Mouse (Mus musculus) limb, embryonic 10.5 days (tissue): ENCODE measurements around the gene Foxa1. TPM values are rescaled to one million over a fixed set of nuclear protein-coding genes. Genes with fewer than 3 reads are reported as not detected.

Source experiments
- DNase-seq: peaks from one replicate; pipeline ENCODE4 v3.0.0-alpha.2; 2017; ENCODE audit warnings: low spot score
- H3K27ac ChIP-seq: fragments of 300-500 bp; sonication (generic); 2 replicates; pipeline ENCODE4 v1.5.1; 2016; ENCODE audit warnings: mild to moderate bottlenecking
- H3K27me3 ChIP-seq: fragments of 300-500 bp; sonication (generic); 2 replicates; pipeline ENCODE4 v1.6.1; 2016; ENCODE audit warnings: low read depth, mild to moderate bottlenecking; ENCODE audit not compliant: poor library complexity, severe bottlenecking
- H3K36me3 ChIP-seq: fragments of 300-500 bp; sonication (generic); 2 replicates; pipeline ENCODE4 v1.6.1; 2016; ENCODE audit warnings: mild to moderate bottlenecking, moderate library complexity
- H3K4me1 ChIP-seq: fragments of 300-500 bp; sonication (generic); 2 replicates; pipeline ENCODE4 v1.6.1; 2016
- H3K4me3 ChIP-seq: fragments of 300-500 bp; sonication (generic); 2 replicates; pipeline ENCODE4 v1.5.1; 2016; ENCODE audit warnings: mild to moderate bottlenecking, moderate library complexity
- H3K9me3 ChIP-seq: fragments of 300-500 bp; sonication (generic); replicated peaks from 2 replicates; pipeline ENCODE4 v1.6.1; 2016; ENCODE audit warnings: mild to moderate bottlenecking
- WGBS: fragments of 180-500 bp; shearing (Covaris S2); methylation state at CpG from one replicate; pipeline ENCODE4 v1.1.7; 2016; 5-methylcytosine and 5-hydroxymethylcytosine counted together
- polyA plus RNA-seq: library from polyadenylated mRNA; unstranded; fragments of >200 nt; fragmentation: Nextera tagmentation; extraction: Ambion mirVana; gene quantifications from 2 replicates; pipeline ENCODE4 v1.2.1, GENCODE M21; 2016

Foxa1 gene
- polyA plus RNA-seq, 1 experiment from 2014 or later: not detected

DNA sequence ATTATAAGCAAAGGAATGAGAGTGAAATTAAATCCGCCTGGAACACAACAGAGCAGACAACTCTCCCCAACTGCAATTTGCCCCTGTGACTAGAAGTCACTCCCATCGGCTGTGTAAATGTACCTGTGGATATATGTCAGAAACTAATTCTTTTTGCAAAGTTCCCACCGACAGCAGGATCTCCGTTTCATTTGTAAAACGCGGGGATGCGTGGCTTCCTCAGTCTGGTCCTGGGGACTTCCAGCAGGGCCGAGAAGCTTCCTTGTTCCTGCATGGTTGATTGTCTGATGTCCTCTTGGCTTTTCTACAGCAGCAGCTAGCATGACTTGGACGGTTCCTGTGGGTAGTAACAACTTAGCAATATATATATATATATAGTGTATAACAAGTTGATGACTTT lies 1.2 kb upstream of the Foxa1 start:
- no peaks in the 10 kb centered on the region for H3K9me3 ChIP-seq
- WGBS: 2% methylated on average over 9 of the region's 9 CpGs
- DNase-seq: no peak
- H3K4me1 ChIP-seq: peaks cover 41% of the 10 kb centered on the region
- no peak overlapping the region for H3K4me3 ChIP-seq
- no peaks in the 10 kb centered on the region for H3K36me3 ChIP-seq
- no peak overlapping the region for H3K27ac ChIP-seq
- peaks cover 100% of the 10 kb centered on the region for H3K27me3 ChIP-seq

DNA sequence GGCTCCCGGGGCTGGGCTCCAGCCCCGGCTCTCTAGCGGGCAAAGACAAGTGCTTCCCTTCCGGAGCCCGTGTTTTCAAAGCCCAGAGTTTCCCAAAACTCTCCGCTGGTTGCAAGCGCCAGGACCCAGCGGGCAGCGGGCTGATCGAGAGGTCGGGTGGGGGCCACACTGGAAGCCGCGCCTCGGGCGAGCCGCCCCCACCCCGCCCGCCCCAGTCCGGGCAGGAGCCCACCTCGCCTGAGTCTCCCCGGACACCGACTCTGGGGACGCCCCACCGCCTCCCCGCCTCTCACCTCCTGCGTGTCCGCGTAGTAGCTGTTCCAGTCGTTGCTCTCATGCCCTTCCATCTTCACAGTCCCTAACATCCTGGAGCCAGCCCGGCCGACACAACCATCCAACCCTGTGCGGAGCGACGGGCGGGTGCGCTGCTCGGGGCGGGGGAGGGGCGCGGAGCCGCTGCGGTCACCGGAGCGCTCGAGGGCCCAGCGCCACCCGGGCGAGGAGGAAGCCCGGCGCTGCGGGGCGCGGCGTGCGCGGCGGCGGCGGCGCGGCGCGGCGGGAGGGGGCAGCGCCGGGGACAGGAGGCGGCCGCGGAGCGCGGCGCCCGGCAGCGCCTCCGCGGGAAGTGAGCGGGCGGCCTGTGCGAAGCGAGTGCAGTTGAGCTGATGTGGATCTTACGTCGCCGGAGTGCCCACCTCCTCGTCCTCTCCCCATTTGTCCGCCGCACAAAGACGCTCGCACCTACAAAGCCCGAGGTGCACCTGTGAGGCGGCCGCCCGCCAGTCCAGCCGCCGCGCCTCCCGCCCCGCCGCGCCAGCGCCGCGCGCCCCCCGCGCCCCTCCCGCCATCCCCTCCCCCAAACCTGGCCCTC lies 1.1 kb downstream of the Foxa1 start:
- under 1% methylated on average over 101 of the region's 106 CpGs for WGBS
- H3K4me3 ChIP-seq: peak overlapping the region; percentile 60
- peaks cover 100% of the 10 kb centered on the region for H3K27me3 ChIP-seq
- H3K9me3 ChIP-seq: no peaks in the 10 kb centered on the region
- H3K27ac ChIP-seq: 0 out of 2 replicates have a peak overlapping the region, but pooled peaks have one; percentile 30
- H3K36me3 ChIP-seq: no peaks in the 10 kb centered on the region
- H3K4me1 ChIP-seq: peaks cover 51% of the 10 kb centered on the region
- DNase-seq: peak; percentile 74

DNA sequence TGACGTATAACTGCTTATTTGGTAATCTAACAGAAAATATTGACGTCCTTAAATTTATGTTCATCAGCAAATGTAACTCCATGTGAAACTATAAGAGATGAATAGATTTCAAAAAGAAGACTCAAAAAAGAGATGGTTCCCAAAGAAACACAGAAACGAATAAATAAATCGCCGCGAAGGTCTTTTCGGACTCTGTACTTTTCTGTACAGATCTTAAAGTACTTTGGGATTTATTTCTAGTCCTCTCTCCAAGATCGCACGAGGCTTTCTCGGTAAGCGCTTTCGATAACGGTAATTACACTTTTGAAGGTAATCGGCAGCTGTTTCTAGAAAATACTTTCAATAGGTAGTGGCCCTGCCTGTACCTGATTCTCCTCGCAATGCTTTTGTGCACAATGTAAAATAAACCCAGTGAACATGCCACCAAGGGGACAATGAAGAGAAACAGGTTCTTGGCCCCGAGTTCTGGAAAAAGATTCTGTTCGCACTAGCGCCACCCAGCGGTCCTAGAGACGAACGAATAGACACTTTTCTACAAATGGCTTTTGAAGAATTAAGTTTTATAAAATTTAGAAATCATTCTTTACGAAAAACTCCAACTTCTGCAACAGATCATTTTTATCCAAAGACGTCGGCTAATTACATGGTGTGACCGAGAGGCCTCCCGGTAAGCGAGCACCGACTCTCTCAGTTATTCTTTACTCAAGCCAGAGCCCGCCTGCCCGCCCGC lies 1.9 kb downstream of the Foxa1 start:
- Histone ChIP-seq H3K36me3 (no peaks in the 10 kb centered on the region), H3K9me3 (no peaks in the 10 kb centered on the region), H3K4me3 (peak overlapping the region; percentile 60), H3K4me1 (peaks cover 46% of the 10 kb centered on the region), H3K27me3 (peaks cover 100% of the 10 kb centered on the region), H3K27ac (no peak overlapping the region)
- peak; percentile 77 for DNase-seq
- WGBS: 2% methylated on average over 31 of the region's 31 CpGs

DNA sequence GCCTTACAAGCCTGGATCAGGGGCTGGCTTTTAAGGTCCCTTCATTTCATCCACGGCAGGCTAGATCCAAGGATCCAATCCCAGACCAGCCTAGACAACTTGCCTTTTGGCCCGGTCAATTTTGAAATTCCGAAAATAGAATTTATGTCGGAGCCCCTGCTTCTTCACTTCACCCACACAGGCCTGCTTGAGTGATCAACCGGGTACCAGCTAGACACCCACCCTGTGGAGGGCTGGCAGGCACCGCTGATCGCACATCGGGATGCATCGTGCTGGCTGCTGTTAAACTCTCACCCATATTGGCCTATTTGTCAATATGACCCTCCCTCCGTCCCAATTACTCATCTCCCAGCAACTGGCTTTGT lies 3.1 kb downstream of the Foxa1 start:
- H3K4me3 ChIP-seq: 0 out of 2 replicates have a peak overlapping the region, but pooled peaks have one; percentile 35
- H3K27ac ChIP-seq: no peak overlapping the region
- DNase-seq: no peak
- peaks cover 100% of the 10 kb centered on the region for H3K27me3 ChIP-seq
- H3K4me1 ChIP-seq: peaks cover 43% of the 10 kb centered on the region
- WGBS: 3% methylated on average over 10 of the region's 10 CpGs
- no peaks in the 10 kb centered on the region for H3K9me3 ChIP-seq
- H3K36me3 ChIP-seq: no peaks in the 10 kb centered on the region

DNA sequence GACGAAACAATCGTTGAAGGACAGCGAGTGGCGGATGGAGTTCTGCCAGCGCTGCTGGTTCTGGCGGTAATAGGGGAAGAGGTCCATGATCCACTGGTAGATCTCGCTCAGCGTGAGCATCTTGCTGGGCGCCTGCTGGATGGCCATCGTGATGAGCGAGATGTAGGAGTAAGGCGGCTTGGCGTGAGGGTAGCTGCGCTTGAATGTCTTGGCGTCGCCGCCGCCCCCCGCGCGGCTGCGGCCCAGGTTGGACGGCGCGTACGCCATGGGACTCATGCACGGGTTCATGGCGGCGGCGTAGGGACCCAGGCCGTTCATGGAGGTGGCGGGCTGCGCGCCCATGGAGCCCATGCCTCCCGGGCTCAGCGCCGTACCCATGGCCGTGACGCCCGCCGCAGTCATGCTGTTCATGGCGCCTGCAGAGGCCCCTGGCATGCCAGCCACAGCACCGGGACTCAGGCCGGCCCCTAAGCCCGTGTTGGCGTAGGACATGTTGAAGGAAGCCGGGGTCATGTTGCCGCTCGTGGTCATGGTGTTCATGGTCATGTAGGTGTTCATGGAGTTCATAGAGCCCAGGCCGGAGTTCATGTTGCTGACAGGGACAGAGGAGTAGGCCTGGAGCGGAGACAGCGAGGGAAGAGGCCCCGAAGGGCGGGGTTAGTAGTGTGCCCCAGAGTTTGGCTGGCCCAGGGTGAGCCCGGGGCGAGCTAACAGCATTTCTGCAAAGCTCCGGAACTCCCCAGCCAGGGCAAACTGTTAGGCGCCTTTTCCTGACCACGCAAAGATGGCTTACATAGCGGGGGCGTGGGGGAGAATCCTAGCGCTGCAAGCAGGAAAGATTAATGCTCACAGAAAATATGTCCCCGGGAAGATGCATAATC lies 3.7 kb downstream of the Foxa1 start:
- Histone ChIP-seq H3K36me3 (no peaks in the 10 kb centered on the region), H3K27me3 (peaks cover 100% of the 10 kb centered on the region), H3K27ac (no peak overlapping the region; the same call in 1 of the 2 replicates), H3K4me1 (peaks cover 45% of the 10 kb centered on the region), H3K9me3 (no peaks in the 10 kb centered on the region), H3K4me3 (peak overlapping the region; percentile 35)
- 1% methylated on average over 58 of the region's 63 CpGs for WGBS
- DNase-seq: peak; percentile 66

DNA sequence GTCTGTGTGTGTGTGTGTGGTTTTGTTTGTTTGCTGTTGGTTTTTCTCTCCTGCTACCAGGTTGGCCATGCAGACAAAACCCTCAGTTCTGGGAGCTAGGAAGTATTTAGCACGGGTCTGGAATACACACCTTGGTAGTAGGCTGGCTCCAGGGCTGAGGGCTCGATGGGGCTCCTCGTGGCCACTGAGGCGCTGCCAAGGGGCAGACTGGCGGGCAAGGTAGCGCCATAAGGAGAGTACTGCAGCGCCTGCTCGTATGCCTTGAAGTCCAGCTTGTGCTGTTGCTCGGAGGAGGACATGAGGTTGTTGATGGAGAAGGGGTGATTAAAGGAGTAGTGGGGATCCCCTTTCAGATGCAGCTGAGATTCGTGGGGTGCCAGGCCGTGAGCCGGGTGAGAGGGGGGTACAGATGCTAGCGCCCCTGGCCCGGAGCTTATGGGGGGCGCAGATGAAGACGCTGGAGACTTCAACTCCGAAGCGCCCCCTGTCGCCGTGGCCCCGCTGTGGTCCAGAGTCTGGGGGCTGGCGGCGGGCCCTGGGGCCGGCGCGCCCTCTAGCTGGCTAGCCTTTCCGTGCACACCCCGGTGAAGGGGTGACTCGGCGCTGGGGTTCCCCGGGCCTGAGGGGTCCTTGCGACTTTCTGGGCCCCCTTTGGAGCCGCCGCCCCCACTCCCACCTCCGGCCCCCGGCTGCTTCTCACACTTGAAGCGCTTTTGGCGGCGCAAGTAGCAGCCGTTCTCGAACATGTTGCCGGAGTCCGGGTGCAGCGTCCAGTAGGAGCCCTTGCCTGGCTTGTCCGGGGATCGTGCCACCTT lies 4.6 kb downstream of the Foxa1 start:
- Histone ChIP-seq H3K4me3 (peak overlapping the region; percentile 35), H3K36me3 (no peaks in the 10 kb centered on the region), H3K27ac (no peak overlapping the region), H3K4me1 (peaks cover 45% of the 10 kb centered on the region), H3K9me3 (no peaks in the 10 kb centered on the region), H3K27me3 (peaks cover 100% of the 10 kb centered on the region)
- WGBS: under 1% methylated on average over 39 of the region's 46 CpGs
- DNase-seq: peak; percentile 56

DNA sequence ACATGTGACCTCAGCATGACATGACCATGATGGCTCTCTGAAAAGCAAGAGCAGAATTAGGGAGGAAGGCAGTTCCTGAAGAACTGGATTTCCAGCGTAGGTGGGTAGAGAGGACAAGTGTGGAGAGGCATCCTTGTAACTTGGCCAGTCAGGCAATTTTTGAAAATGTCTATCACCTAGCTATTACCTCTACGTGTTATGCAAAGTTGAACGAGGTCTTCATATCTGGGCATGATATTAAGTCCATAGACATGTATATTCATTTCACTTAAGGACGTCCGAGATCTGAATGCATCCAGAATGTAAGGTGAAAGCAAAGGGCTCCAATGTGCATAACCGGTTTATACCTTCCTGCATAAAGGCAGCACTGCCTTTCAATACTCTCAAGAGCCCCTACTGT lies 5.6 kb downstream of the Foxa1 start:
- no peak for DNase-seq
- Histone ChIP-seq H3K27ac (no peak overlapping the region), H3K27me3 (peaks cover 100% of the 10 kb centered on the region), H3K4me1 (peaks cover 39% of the 10 kb centered on the region), H3K4me3 (no peak overlapping the region), H3K9me3 (no peaks in the 10 kb centered on the region), H3K36me3 (no peaks in the 10 kb centered on the region)
- 11% methylated on average over 6 of the region's 6 CpGs for WGBS

DNA sequence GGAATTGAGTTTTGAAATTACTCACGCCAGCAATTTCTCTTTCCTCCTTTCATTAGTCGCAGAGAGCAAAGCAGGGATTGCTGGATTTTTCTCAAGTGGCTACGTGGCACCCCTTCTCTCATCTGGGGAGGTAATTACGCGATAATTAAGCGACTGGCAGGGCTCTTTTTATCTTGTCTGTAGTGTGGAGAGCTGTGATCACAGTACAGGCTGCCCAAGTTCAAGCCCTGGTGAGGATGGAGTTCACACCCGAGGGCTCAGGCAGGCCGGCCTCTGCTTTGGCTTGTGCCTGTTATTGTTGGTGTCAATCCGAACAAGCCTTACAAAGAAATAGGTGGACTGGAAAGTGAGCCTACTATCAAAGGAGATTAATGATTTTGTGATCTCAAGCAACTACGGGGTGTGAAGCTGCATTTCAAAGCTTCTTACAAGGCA lies 7.1 kb downstream of the Foxa1 start:
- under 1% methylated on average over 10 of the region's 10 CpGs for WGBS
- H3K27ac ChIP-seq: no peak overlapping the region
- DNase-seq: peak; percentile 66
- H3K4me1 ChIP-seq: peaks cover 34% of the 10 kb centered on the region
- peaks cover 100% of the 10 kb centered on the region for H3K27me3 ChIP-seq
- H3K9me3 ChIP-seq: no peaks in the 10 kb centered on the region
- 0 out of 2 replicates have a peak overlapping the region, but pooled peaks have one; percentile 55 for H3K4me3 ChIP-seq
- no peaks in the 10 kb centered on the region for H3K36me3 ChIP-seq

DNA sequence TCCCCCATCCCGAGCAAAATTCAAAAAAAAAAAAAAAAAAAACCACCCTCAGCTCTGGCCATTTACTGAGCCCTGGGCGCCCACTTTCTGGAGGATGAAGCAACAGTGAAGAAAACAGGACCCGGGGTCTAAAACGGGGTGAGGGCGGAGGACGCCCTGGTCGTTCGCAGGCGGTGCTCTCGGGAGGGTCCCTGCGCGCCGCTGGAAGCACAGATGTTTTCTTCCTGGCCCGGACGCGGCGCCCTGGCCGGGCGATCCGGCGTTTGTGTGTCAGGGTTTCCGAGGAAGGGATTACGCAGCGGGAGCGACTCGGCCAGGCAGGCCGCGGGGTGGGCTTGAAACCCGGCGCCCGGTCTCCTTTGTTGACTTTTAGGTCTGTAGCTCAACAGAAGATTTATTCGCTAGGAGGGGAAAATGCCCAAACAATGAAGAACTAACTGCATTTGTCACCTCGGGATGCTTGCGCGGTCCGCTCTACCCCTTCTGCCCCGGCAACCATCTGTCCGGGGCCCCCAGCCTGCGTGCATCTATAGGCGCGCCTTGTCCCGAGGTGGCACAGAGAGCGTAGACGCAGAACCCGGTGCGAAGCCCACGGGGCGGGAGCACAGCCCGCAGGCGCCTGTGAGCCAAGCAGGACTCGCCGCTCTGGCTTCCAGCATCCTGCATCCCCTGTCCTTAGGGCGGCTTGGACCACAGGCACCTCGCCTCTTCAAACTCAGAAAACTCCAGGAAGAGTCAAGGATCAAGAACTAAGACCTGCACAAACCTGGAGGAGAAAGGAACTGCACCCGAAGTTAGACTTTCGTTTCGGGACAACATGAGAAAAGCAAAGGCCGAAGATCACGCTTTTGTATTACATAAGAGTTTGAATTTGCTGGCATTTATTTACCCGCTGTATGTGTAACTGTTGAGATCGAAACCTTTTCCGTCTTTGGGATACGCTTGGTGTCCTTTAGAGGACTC lies 7.8 kb downstream of the Foxa1 start:
- Histone ChIP-seq H3K27ac (peak overlapping the region; percentile 71), H3K9me3 (no peaks in the 10 kb centered on the region), H3K4me3 (peak overlapping the region; percentile 55), H3K27me3 (peaks cover 100% of the 10 kb centered on the region), H3K4me1 (peaks cover 36% of the 10 kb centered on the region), H3K36me3 (no peaks in the 10 kb centered on the region)
- under 1% methylated on average over 63 of the region's 63 CpGs for WGBS
- DNase-seq: peak; percentile 81

DNA sequence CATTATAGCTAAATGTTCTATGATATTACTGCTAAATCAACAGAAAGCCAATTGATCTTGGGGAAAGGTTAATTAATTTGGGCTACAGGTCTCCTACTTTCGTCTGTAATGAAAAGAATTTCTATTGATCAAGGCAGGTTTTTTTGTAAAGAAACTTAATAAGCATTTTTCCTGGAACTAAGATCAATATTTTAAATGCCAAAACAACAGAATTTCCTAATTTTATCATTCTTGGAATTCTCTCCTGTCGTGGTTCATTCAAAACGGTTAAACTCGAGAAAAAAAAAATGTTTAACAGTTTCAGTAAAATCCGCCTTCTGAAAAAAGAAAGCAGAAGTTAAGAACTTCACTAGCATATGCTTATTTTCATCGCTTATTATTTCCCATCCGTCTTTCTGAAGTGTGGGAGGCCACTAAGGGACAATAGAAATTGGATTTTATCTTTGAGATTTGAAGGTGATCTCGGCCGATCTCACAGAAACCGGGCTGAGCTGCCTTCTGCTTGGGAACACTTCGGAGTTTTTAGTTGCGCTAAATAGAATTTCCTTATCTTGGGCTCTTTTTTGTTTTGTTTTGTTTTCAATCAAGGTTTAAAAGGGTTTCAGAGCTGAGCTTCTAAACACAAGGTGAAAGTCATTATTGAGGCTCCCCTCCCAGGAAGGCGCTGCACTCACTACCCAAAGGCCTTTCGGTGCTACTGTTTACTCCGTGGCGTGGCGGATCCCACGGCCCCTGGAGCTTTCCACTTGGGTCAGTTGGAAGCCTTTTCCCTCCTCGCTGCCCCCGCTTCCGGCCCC lies 8.7 kb downstream of the Foxa1 start:
- Histone ChIP-seq H3K27me3 (peaks cover 100% of the 10 kb centered on the region), H3K4me1 (peaks cover 32% of the 10 kb centered on the region), H3K27ac (peak overlapping the region; percentile 71; the same call in 1 of the 2 replicates), H3K4me3 (peak overlapping the region; percentile 55), H3K36me3 (no peaks in the 10 kb centered on the region), H3K9me3 (no peaks in the 10 kb centered on the region)
- WGBS: under 1% methylated on average over 21 of the region's 21 CpGs
- DNase-seq: peak; percentile 59
